Mouse (Mus musculus): Measurements from ENCODE around the gene Ptprr. TPM values are rescaled to one million over a fixed set of nuclear protein-coding genes. Genes with fewer than 3 reads are reported as not detected.

Ptprr gene
- polyA plus RNA-seq (2016; fragmentation: Nextera tagmentation; extraction: Ambion mirVana): 0.22 and 0.92 TPM in 2 replicates

DNA sequence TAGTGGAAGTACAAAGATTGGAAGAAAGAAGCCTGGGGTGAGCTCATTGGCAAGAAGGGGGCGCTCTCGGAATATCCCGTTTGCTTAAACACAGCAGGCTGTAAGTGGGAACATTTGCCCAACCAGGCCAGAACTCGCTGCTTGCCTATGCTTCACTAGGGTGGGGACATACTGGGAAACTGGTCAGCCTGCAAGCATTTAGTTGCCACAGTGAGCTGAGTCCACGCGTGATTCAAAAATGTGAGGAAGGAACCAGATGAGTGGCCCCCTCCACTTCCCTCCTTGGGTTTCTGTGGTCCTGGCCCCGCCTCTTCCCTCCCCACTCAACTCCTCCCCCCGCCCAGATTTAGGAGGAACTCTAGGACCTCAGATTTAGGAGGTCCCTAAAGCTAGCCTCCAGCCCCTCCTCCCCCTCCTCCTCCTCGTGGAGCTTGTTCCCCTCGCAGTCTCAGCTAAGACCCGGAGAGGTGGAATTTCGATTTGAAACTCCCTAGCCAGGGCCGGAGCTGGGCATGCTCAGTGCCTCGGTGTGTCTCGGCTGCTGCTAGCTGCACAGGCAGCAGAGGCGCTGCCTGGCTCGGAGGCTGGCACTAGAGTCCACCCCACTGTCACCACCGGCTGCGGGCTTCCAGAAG is at the start of gene Ptprr:
Ptprr (plus strand) TSS at position 369 of the 635 bp plus-strand sequence.
- Histone ChIP-seq H3K27me3 (peaks cover 20% of the 10 kb centered on the region), H3K4me3 (replicated peaks) (peak within 1 kb of the TSS; percentile 39), H3K4me1 (replicated peaks) (0 out of 2 replicates have a peak, but pooled peaks cover 15% of the 10 kb centered on the region), H3K9ac (replicated peaks) (no peak within 1 kb of the TSS), H3K4me2 (peak within 1 kb of the TSS; percentile 63), H3K9me3 (no peaks in the 10 kb centered on the region), H3K27ac (no peak within 1 kb of the TSS), H3K36me3 (no peaks in the 10 kb centered on the region)
- under 1% methylated on average over 19 of the region's 19 CpGs for WGBS
- ATAC-seq (ENCODE audit: insufficient number of reproducible peaks, insufficient read depth, low FRiP score, low TSS enrichment, low read depth): peak; percentile 95

DNA sequence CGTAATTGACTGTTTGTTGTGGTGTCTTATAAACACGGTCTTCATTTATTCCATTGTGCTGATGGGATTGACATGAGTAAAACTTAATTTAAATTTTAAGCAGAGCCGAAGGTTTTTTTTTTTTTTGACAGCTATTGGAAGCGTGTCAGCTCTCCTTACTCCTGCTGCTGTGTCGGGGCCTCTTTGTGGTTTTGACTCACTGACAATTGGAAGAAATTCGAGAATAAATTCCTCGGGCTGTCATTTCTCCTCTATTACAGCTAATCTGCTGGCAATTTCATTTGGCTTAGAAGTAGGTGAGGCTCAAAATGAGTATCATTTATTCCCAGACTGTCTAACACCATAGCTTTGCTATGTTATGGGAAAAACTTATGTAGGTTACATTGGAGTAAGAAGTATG is 41.7 kb upstream of the Ptprr start:
- Histone ChIP-seq H3K9ac (replicated peaks) (no peak overlapping the region), H3K4me2 (no peak overlapping the region), H3K4me3 (replicated peaks) (no peak overlapping the region), H3K27ac (no peak overlapping the region), H3K36me3 (no peaks in the 10 kb centered on the region), H3K9me3 (no peaks in the 10 kb centered on the region), H3K4me1 (replicated peaks) (0 out of 2 replicates have a peak, but pooled peaks cover 4% of the 10 kb centered on the region), H3K27me3 (no peaks in the 10 kb centered on the region)
- ATAC-seq (ENCODE audit: insufficient number of reproducible peaks, insufficient read depth, low FRiP score, low TSS enrichment, low read depth): no peak
- WGBS: 80% methylated on average over 7 of the region's 7 CpGs

DNA sequence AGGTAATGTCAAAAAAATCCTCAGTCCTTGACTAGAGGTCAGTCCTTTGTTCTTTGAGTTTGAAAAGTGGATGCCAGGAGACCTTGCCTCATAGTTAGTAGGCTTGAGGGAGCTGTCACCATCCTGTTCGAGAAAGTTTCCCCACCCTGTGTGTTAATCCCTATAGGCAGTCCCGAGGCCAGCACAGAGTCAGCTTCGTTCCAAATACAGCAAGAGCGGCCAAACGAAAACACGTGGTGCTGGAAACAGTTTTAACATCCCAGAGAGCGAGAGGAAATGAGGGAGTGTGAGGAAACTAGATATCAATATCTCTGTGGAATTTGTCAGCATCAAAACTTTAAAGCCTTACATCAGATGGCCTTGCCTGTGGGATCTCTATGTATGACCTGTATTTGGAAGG is 39.0 kb upstream of the Ptprr start:
- H3K4me3 ChIP-seq (replicated peaks): no peak overlapping the region
- H3K9ac ChIP-seq (replicated peaks): no peak overlapping the region
- H3K4me2 ChIP-seq: no peak overlapping the region
- no peaks in the 10 kb centered on the region for H3K27me3 ChIP-seq
- H3K9me3 ChIP-seq: no peaks in the 10 kb centered on the region
- no peaks in the 10 kb centered on the region for H3K36me3 ChIP-seq
- H3K27ac ChIP-seq: no peak overlapping the region
- WGBS: 49% methylated on average over 7 of the region's 7 CpGs
- no peak for ATAC-seq (ENCODE audit: insufficient number of reproducible peaks, insufficient read depth, low FRiP score, low TSS enrichment, low read depth)
- H3K4me1 ChIP-seq (replicated peaks): 0 out of 2 replicates have a peak, but pooled peaks cover 4% of the 10 kb centered on the region

DNA sequence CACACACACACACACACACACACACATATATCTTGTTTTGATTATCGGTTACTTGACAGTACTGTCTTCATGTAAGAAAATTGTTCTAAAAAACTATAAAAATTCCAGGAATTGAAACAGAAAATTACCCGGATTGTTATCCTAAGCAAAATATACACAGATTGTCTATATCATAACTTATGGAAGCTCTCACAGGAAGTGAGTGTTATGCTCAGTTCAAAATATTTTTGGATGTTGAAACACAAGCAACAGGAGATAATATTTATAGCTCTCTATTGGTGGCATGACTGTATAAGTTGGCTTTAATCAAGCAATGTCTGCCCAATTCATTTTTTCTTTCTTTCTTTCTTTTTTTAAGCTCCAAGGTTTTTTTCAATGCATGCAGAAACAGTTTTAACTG is 38.0 kb upstream of the Ptprr start:
- no peak for ATAC-seq (ENCODE audit: insufficient number of reproducible peaks, insufficient read depth, low FRiP score, low TSS enrichment, low read depth)
- no peak overlapping the region for H3K4me2 ChIP-seq
- no peaks in the 10 kb centered on the region for H3K9me3 ChIP-seq
- 0 out of 2 replicates have a peak, but pooled peaks cover 4% of the 10 kb centered on the region for H3K4me1 ChIP-seq (replicated peaks)
- H3K4me3 ChIP-seq (replicated peaks): no peak overlapping the region
- no peaks in the 10 kb centered on the region for H3K36me3 ChIP-seq
- no peaks in the 10 kb centered on the region for H3K27me3 ChIP-seq
- H3K9ac ChIP-seq (replicated peaks): no peak overlapping the region
- no peak overlapping the region for H3K27ac ChIP-seq
- WGBS: 87% methylated on average over 2 of the region's 2 CpGs

DNA sequence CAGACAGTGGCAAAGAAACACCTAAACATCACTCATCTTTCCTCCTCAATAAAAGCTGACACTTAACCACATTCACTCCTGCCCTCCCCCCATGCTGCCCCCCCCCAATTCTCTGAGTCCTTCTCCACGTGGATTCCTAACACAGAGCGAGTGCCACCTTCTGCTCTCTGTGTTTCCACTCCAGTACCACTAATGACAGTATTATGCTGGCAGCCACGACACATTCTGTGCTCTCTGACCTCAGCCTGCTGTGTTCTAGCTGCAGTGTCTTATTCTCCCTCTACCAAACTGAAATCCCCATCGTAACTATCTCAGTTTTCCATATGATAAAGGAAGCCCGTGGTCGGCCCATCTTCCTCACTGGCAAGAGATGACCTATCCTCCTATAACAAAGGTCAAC is 33.7 kb upstream of the Ptprr start:
- no peak overlapping the region for H3K9ac ChIP-seq (replicated peaks)
- no peaks in the 10 kb centered on the region for H3K36me3 ChIP-seq
- no peak overlapping the region for H3K4me3 ChIP-seq (replicated peaks)
- ATAC-seq (ENCODE audit: insufficient number of reproducible peaks, insufficient read depth, low FRiP score, low TSS enrichment, low read depth): no peak
- H3K4me1 ChIP-seq (replicated peaks): no peaks in the 10 kb centered on the region
- H3K27me3 ChIP-seq: no peaks in the 10 kb centered on the region
- no peak overlapping the region for H3K4me2 ChIP-seq
- 79% methylated on average over 6 of the region's 6 CpGs for WGBS
- no peaks in the 10 kb centered on the region for H3K9me3 ChIP-seq
- H3K27ac ChIP-seq: no peak overlapping the region

DNA sequence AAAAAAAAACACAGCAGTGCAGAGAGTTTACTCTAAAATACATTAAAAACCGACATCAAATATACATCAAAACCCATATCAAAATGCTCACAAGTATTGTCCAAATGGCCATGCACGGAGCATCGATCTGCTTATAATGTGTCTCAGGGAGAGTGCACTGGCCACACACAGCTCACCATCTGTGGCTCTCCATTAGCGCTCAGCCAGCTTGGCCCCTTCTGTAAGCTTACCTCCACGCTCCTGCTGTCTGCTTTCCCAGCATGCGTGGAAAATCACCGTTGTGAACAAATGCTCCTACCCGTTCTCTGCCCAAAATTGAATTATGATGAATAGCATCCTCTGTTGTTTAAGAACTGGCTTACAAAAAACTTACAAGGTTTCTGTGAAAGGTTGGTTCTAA is 16.2 kb upstream of the Ptprr start:
- H3K4me2 ChIP-seq: no peak overlapping the region

DNA sequence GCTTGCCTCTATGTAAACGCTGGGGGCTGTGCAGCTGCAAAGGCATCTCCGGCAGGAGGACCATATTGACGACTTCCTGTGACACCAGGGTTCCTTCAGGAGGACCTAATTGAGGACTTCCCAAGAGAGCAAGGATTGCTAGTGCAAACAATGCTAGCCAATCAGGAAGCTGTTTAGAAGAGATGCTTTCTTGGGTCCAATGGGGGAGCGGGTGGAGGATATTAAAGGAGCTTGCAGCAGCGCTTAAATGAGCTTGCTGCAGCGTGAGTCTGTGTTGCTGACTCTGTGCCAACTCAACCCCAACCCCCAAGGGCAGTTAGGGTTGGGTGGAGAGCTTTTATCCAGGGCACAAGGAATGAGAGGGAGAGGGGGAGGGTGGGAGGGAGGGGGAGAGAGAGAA is 11.3 kb upstream of the Ptprr start:
- no peak for ATAC-seq (ENCODE audit: insufficient number of reproducible peaks, insufficient read depth, low FRiP score, low TSS enrichment, low read depth)
- Histone ChIP-seq H3K36me3 (no peaks in the 10 kb centered on the region), H3K9me3 (no peaks in the 10 kb centered on the region), H3K4me3 (replicated peaks) (no peak overlapping the region), H3K4me2 (peak overlapping the region; percentile 35), H3K27ac (no peak overlapping the region), H3K4me1 (replicated peaks) (peaks cover 8% of the 10 kb centered on the region), H3K9ac (replicated peaks) (no peak overlapping the region), H3K27me3 (no peaks in the 10 kb centered on the region)
- 32% methylated on average over 6 of the region's 6 CpGs for WGBS

More for the DNA sequence above, 16.2 kb upstream of the Ptprr start:
- Histone ChIP-seq H3K27me3 (no peaks in the 10 kb centered on the region), H3K9ac (replicated peaks) (no peak overlapping the region), H3K4me3 (replicated peaks) (no peak overlapping the region), H3K9me3 (no peaks in the 10 kb centered on the region), H3K36me3 (no peaks in the 10 kb centered on the region), H3K27ac (no peak overlapping the region), H3K4me1 (replicated peaks) (peaks cover 4% of the 10 kb centered on the region)
- WGBS: 81% methylated on average over 8 of the region's 8 CpGs
- no peak for ATAC-seq (ENCODE audit: insufficient number of reproducible peaks, insufficient read depth, low FRiP score, low TSS enrichment, low read depth)

DNA sequence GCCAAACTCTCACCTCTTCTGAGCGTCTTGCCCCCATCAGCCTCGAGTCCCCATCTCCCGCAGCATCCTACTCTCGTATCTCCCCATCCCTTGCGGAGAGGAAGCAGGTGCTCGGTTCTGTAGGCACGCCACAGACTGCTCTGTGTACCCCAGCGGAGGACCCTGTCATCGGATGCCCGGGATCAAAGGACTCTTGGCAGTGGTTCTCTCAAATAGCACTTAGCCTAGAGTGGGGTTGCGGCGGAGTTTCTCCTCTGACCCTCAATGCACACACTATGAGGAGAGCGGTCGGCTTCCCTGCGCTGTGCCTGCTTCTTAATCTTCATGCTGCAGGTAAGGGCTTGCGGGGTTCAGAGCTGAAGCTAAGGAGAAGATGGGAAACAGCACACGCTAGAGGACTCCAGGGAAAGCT is 473 bp downstream of the Ptprr start:
- Histone ChIP-seq H3K9me3 (no peaks in the 10 kb centered on the region), H3K27ac (no peak overlapping the region), H3K27me3 (peaks cover 20% of the 10 kb centered on the region), H3K9ac (replicated peaks) (no peak overlapping the region), H3K4me1 (replicated peaks) (0 out of 2 replicates have a peak, but pooled peaks cover 15% of the 10 kb centered on the region), H3K36me3 (no peaks in the 10 kb centered on the region), H3K4me3 (replicated peaks) (peak overlapping the region; percentile 39), H3K4me2 (peak overlapping the region; percentile 63)
- WGBS: 2% methylated on average over 17 of the region's 17 CpGs
- ATAC-seq (ENCODE audit: insufficient number of reproducible peaks, insufficient read depth, low FRiP score, low TSS enrichment, low read depth): peak; percentile 79; the same call in 1 of the 2 replicates

DNA sequence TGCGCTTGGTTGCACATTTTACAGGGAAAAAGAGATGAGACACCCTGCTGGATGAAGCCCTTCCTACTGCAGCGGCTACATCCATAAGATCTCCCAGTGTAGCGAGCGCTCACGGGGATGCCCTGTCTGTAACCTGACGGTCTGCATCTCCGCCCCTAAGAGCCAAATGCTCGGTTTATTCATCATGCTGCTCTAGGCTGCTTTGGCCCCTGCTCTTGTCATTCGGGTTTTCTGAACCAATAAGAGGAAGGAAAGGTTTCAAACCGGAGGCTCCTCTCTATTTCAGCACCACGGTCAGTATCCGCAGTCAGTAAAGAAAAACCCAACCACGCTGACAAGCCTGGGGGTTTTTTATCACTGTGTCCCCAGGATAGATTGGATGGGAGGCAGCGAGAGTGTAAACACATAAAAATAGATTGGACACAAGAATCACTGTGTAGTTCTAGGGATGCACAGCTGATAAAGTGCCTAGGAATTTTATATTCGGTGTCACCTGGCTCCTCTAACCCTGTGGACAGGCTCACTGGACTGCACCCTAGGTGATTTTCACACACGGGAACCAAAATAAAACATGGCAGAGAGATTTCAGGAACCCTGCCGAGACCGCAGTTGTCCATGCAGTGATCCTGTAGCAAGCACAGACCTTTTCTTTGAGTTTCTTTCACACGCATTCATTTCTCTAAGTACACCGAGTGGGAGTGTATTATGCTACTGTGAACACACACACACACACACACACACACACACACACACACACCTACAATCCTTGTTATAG is 1.3 kb downstream of the Ptprr start:
- Histone ChIP-seq H3K9ac (replicated peaks) (no peak overlapping the region), H3K9me3 (no peaks in the 10 kb centered on the region), H3K4me3 (replicated peaks) (peak overlapping the region; percentile 14; the same call in 1 of the 2 replicates), H3K4me1 (replicated peaks) (0 out of 2 replicates have a peak, but pooled peaks cover 15% of the 10 kb centered on the region), H3K27ac (no peak overlapping the region), H3K4me2 (peak overlapping the region; percentile 63), H3K27me3 (peaks cover 20% of the 10 kb centered on the region), H3K36me3 (no peaks in the 10 kb centered on the region)
- ATAC-seq (ENCODE audit: insufficient number of reproducible peaks, insufficient read depth, low FRiP score, low TSS enrichment, low read depth): no peak
- WGBS: 10% methylated on average over 20 of the region's 20 CpGs

DNA sequence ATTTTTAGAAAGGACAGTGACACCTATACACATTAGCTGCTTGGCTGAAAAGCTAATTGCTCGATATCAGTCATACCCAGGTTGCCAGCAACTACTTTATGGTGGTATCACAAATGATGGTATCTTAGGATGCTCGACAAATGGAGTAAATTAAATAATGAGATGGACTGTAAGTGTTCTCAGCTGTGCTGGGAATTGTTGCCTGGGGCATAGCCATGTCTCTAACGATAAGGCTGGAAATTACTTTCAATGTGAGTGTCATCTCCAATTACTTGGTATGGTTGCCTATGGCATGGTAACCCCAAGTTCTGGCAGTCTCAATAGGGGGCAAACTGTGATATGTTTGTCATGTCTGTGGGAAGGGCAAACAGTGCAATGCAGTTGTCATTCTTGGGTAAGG is 3.1 kb downstream of the Ptprr start:
- H3K27me3 ChIP-seq: peaks cover 20% of the 10 kb centered on the region
- no peaks in the 10 kb centered on the region for H3K36me3 ChIP-seq
- no peaks in the 10 kb centered on the region for H3K9me3 ChIP-seq
- H3K4me1 ChIP-seq (replicated peaks): 0 out of 2 replicates have a peak, but pooled peaks cover 15% of the 10 kb centered on the region
- no peak for ATAC-seq (ENCODE audit: insufficient number of reproducible peaks, insufficient read depth, low FRiP score, low TSS enrichment, low read depth)
- H3K4me3 ChIP-seq (replicated peaks): no peak overlapping the region
- no peak overlapping the region for H3K27ac ChIP-seq
- 70% methylated on average over 3 of the region's 3 CpGs for WGBS
- H3K4me2 ChIP-seq: no peak overlapping the region
- H3K9ac ChIP-seq (replicated peaks): no peak overlapping the region

DNA sequence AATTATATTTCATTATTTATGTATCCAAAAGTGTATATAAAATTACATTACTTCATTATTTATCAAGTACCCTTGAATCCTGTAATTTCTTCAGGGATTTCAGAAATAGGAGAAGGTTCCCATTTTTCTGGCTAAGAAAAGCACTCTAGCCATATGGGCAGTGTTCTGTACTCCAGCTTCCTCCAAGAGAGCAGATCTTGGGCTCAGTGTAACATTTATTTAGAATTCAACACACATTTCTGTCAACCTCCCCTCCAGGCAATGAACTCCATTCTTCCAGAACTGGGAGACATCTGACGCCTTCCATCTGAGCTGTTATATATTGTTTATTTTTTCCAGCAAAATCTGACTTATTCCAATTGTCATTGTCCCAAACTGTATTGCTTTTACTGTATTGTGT is 20.1 kb downstream of the Ptprr start:
- 90% methylated on average over 1 of the region's 1 CpGs for WGBS
- H3K36me3 ChIP-seq: no peaks in the 10 kb centered on the region
- ATAC-seq (ENCODE audit: insufficient number of reproducible peaks, insufficient read depth, low FRiP score, low TSS enrichment, low read depth): no peak
- no peak overlapping the region for H3K9ac ChIP-seq (replicated peaks)
- H3K4me1 ChIP-seq (replicated peaks): no peaks in the 10 kb centered on the region
- 0 out of 2 replicates have a peak, but pooled peaks cover 3% of the 10 kb centered on the region for H3K9me3 ChIP-seq
- H3K4me3 ChIP-seq (replicated peaks): no peak overlapping the region
- H3K27me3 ChIP-seq: no peaks in the 10 kb centered on the region
- H3K27ac ChIP-seq: no peak overlapping the region
- H3K4me2 ChIP-seq: no peak overlapping the region

All from limb, embryonic 12.5 days (tissue).